9 mouse cellular contexts compared by ENCODE assay signal in genomic region chr3:135886659-135887027, GRCm38 (mm10).
DNase-seq lines count a peak whose midpoint lies in the region; ATAC-seq and TF ChIP-seq lines count a peak whose summit lies in the region.
"Had no signal": no experiment of that assay in that cellular context is flagged by ENCODE, and none has a peak within 500 bp of the region (broad histone marks: within the 10 kb centered on the region; RNA-seq: fewer than 3 reads in every experiment).

No protein-coding gene starts in this region.

- no peak for ATAC-seq in liver, embryonic 12.5 days
- ATAC-seq in neural tube, embryonic 11.5 days (ENCODE audit: insufficient read depth, low FRiP score, low TSS enrichment), result 0 out of 2 replicates have a peak, but pooled peaks have one; percentile 27

- no peak overlapping the region for H3K4me2 ChIP-seq in liver, embryonic 12.5 days
- no peak overlapping the region for H3K4me2 ChIP-seq in neural tube, embryonic 11.5 days (ENCODE audit: low read depth)
- H3K4me2 ChIP-seq: stomach, embryonic 15.5 days had no signal

- no peaks in the 10 kb centered on the region for H3K9me3 ChIP-seq in liver, embryonic 12.5 days (replicated peaks)
- no peaks in the 10 kb centered on the region for H3K9me3 ChIP-seq in neural tube, embryonic 11.5 days (ENCODE audit: control insufficient read depth, low read length)
- H3K9me3 ChIP-seq: stomach, embryonic 15.5 days had no signal

- 54% methylated on average over 12 of the region's 12 CpGs for WGBS in liver, adult 2 months
- 54% methylated on average over 12 of the region's 12 CpGs for WGBS in liver, embryonic 12.5 days (ENCODE audit: insufficient replicate concordance)
- WGBS in kidney, adult 2 months, result 34% methylated on average over 12 of the region's 12 CpGs
- 47% methylated on average over 12 of the region's 12 CpGs for WGBS in neural tube, embryonic 11.5 days

- TF ChIP-seq CTCF in liver, adult 2 months (IDR thresholded peaks at IDR 0.05; ENCODE audit: low read depth, low read length), result peak; percentile 38; the same call in 1 of the 2 replicates
- peak; percentile 51 for TF ChIP-seq CTCF in kidney, adult 2 months (conservative IDR thresholded peaks at IDR 0.05; ENCODE audit: insufficient read depth, insufficient read length, low read depth, low read length)

- H3K79me2 ChIP-seq in liver, adult 2 months (ENCODE audit: control insufficient read depth, insufficient read depth, low read length), result no peaks in the 10 kb centered on the region

- intact Hi-C loops in left cerebral cortex, postnatal 4 days (cut with DNase I), result loop anchor here (5.0 kb wide), 3 partner anchors 786 to 1866 kb away; partner anchors contain the start of gene Ppp3ca

- H3K9ac ChIP-seq in liver, adult 2 months (ENCODE audit: low read depth, low read length), result no peak overlapping the region
- no peak overlapping the region for H3K9ac ChIP-seq in liver, embryonic 12.5 days
- H3K9ac ChIP-seq in neural tube, embryonic 11.5 days (ENCODE audit: low read length), result no peak overlapping the region
- H3K9ac ChIP-seq: stomach, embryonic 15.5 days had no signal

- H3K4me3 ChIP-seq in liver, adult 2 months (ENCODE audit: insufficient read depth, low read depth, low read length), result no peak overlapping the region
- H3K4me3 ChIP-seq in liver, embryonic 12.5 days, result no peak overlapping the region
- H3K4me3 ChIP-seq in kidney, adult 2 months (ENCODE audit: insufficient read depth, low read depth, low read length), result no peak overlapping the region
- no peak overlapping the region for H3K4me3 ChIP-seq in neural tube, embryonic 11.5 days (ENCODE audit: low read depth, low read length)
- H3K4me3 ChIP-seq: stomach, embryonic 15.5 days had no signal

- H3K36me3 ChIP-seq in liver, adult 2 months (ENCODE audit: control insufficient read depth, insufficient read depth, low read length), result peaks cover 4% of the 10 kb centered on the region; the same call in 1 of the 2 replicates
- H3K36me3 ChIP-seq in liver, embryonic 12.5 days, result peaks cover 55% of the 10 kb centered on the region
- H3K36me3 ChIP-seq in kidney, adult 2 months (ENCODE audit: control insufficient read depth, insufficient read depth, low read length), result no peaks in the 10 kb centered on the region
- H3K36me3 ChIP-seq in neural tube, embryonic 11.5 days (ENCODE audit: control insufficient read depth, insufficient read depth, low read length), result no peaks in the 10 kb centered on the region
- H3K36me3 ChIP-seq: stomach, embryonic 15.5 days had no signal

- no peaks in the 10 kb centered on the region for H3K27me3 ChIP-seq in liver, adult 2 months (ENCODE audit: control insufficient read depth, insufficient read depth, low read length)
- H3K27me3 ChIP-seq in liver, embryonic 12.5 days (replicated peaks), result no peaks in the 10 kb centered on the region
- H3K27me3 ChIP-seq in kidney, adult 2 months (replicated peaks; ENCODE audit: control insufficient read depth, insufficient read depth, low read length), result no peaks in the 10 kb centered on the region
- H3K27me3 ChIP-seq in neural tube, embryonic 11.5 days (ENCODE audit: control insufficient read depth, insufficient read depth, low read length), result no peaks in the 10 kb centered on the region
- H3K27me3 ChIP-seq: stomach, embryonic 15.5 days had no signal

- DNase-seq in liver, adult 2 months (ENCODE audit: extremely low read depth, low read depth, low spot score), result peak; percentile 35
- peak; percentile 87 for DNase-seq in cerebellum, adult 8-10 months
- peak; percentile 55 to 79 for DNase-seq in frontal cortex, postnatal 10 days (ENCODE audit: low spot score in 2 of 2)
- peak; percentile 71 for DNase-seq in kidney, adult 2 months
- DNase-seq in left cerebral cortex, postnatal 4 days, result peak; percentile 77
- DNase-seq in neural tube, embryonic 11.5 days (ENCODE audit: low spot score), result peak; percentile 80
- DNase-seq in testis, postnatal 10 days (ENCODE audit: low spot score), result peak; percentile 79

- H3K27ac ChIP-seq in liver, adult 2 months (replicated peaks; ENCODE audit: insufficient read depth, low read depth, low read length), result no peak overlapping the region
- no peak overlapping the region for H3K27ac ChIP-seq in liver, embryonic 12.5 days
- no peak overlapping the region for H3K27ac ChIP-seq in kidney, adult 2 months (ENCODE audit: insufficient read depth, low read depth, low read length)
- H3K27ac ChIP-seq in neural tube, embryonic 11.5 days (ENCODE audit: low read depth, low read length), result no peak overlapping the region
- H3K27ac ChIP-seq: stomach, embryonic 15.5 days had no signal

- no peaks in the 10 kb centered on the region; the same call in 1 of the 2 replicates for H3K4me1 ChIP-seq in liver, adult 2 months (ENCODE audit: control insufficient read depth, insufficient read depth, low read length)
- H3K4me1 ChIP-seq in liver, embryonic 12.5 days, result 0 out of 2 replicates have a peak, but pooled peaks cover 8% of the 10 kb centered on the region
- H3K4me1 ChIP-seq in kidney, adult 2 months (ENCODE audit: control insufficient read depth, insufficient read depth, low read length), result no peaks in the 10 kb centered on the region
- H3K4me1 ChIP-seq in neural tube, embryonic 11.5 days (ENCODE audit: control insufficient read depth, insufficient read depth, low read length), result no peaks in the 10 kb centered on the region
- H3K4me1 ChIP-seq: stomach, embryonic 15.5 days had no signal

- TF ChIP-seq POLR2A in liver, adult 2 months (IDR thresholded peaks at IDR 0.05; ENCODE audit: extremely low read depth, insufficient read depth, low read length), result no peak
- no peak for TF ChIP-seq POLR2A in kidney, adult 2 months (IDR thresholded peaks at IDR 0.05; ENCODE audit: low read depth, low read length)

Comparison
In these comparisons a context has a peak if more than half of its experiments do, and no peak if none do; other contexts are left out.
1. DNase-seq: peak in every context shown above with its lines; median percentile 87 in cerebellum, adult 8-10 months; 80 in neural tube, embryonic 11.5 days; 79 in testis, postnatal 10 days; 77 in left cerebral cortex, postnatal 4 days; 71 in kidney, adult 2 months; 67 in frontal cortex, postnatal 10 days; 35 in liver, adult 2 months.